Comparison of ENCODE assay signal across 25 mouse cellular contexts in the genomic region with DNA sequence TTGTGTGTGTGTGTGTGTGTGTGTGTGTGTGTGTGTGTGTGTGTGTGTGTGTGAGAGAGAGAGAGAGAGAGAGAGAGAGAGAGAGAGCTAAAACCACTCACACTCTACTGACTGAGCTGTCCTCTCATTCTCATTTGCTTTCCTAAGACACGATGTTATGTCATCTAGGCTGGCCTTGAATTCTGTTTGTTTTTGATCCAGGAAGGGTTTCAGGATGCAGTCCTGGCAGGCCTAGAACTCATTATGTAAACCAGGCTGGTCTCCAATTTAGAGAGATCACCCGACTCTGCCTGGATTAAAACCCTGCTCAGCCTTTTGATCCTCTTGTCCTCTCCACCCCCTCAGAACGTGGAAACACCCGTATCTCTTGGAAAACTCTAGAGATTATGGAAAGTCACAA. TPM values are rescaled to one million over a fixed set of nuclear protein-coding genes. Genes with fewer than 3 reads are reported as not detected.
"Had no signal": no experiment of that assay in that cellular context is flagged by ENCODE, and none has a peak within 500 bp of the region (broad histone marks: within the 10 kb centered on the region; RNA-seq: fewer than 3 reads in every experiment).

No protein-coding gene starts in this region.

- H3K36me3 ChIP-seq: liver, embryonic 12.5 days; liver, embryonic 15.5 days; lung, embryonic 15.5 days; midbrain, embryonic 12.5 days; midbrain, embryonic 15.5 days; neural tube, embryonic 12.5 days; neural tube, embryonic 15.5 days; stomach, embryonic 15.5 days had no signal

- H3K27ac ChIP-seq: kidney, postnatal 0 days; layer of hippocampus, adult 2 months; liver, embryonic 12.5 days; liver, embryonic 15.5 days; lung, embryonic 15.5 days; midbrain, embryonic 12.5 days; midbrain, embryonic 15.5 days; neural tube, embryonic 12.5 days; neural tube, embryonic 15.5 days; stomach, embryonic 15.5 days had no signal

- H3K9me3 ChIP-seq: liver, embryonic 12.5 days; liver, embryonic 15.5 days; lung, embryonic 15.5 days; midbrain, embryonic 12.5 days; midbrain, embryonic 15.5 days; neural tube, embryonic 12.5 days; neural tube, embryonic 15.5 days; stomach, embryonic 15.5 days had no signal

- H3K9ac ChIP-seq: liver, embryonic 12.5 days; liver, embryonic 15.5 days; lung, embryonic 15.5 days; midbrain, embryonic 12.5 days; midbrain, embryonic 15.5 days; neural tube, embryonic 12.5 days; neural tube, embryonic 15.5 days; stomach, embryonic 15.5 days had no signal

- H3K4me3 ChIP-seq: layer of hippocampus, adult 2 months; liver, embryonic 12.5 days; liver, embryonic 15.5 days; lung, embryonic 15.5 days; midbrain, embryonic 12.5 days; midbrain, embryonic 15.5 days; neural tube, embryonic 12.5 days; neural tube, embryonic 15.5 days; stomach, embryonic 15.5 days had no signal

- H3K4me1 ChIP-seq: liver, embryonic 12.5 days; liver, embryonic 15.5 days; lung, embryonic 15.5 days; stomach, embryonic 15.5 days had no signal

- DNase-seq: kidney, adult 2 months; layer of hippocampus, adult 9-11 months; lung, adult 18-20 months; lung, postnatal 14 days; lung, postnatal 4 days; right cerebral cortex, adult 18-20 months; right cerebral cortex, postnatal 14 days; right cerebral cortex, postnatal 4 days; thymus, postnatal 25 days had no signal

RNA-seq across cellular contexts. Expression of a gene that starts 5.9 kb away (rescaled TPM):
- polyA plus RNA-seq: lung, embryonic 15.5 days had no signal

RNA-seq across cellular contexts. Expression of a gene that starts 6.5 kb away (rescaled TPM):
- polyA plus RNA-seq: limb, embryonic 11.5 days; lung, embryonic 15.5 days had no signal

RNA-seq across cellular contexts. Expression of a gene that starts 29.4 kb away (rescaled TPM):
- total RNA-seq: layer of hippocampus, adult 2 months; layer of hippocampus, postnatal 25 days; left cerebral cortex, adult 18-20 months; left cerebral cortex, postnatal 25 days; megakaryocyte, adult 5-6 weeks had no signal
- polyA plus RNA-seq: limb, embryonic 11.5 days; midbrain, embryonic 12.5 days; midbrain, embryonic 15.5 days; neural tube, embryonic 12.5 days; neural tube, embryonic 15.5 days; thymus, postnatal 0 days had no signal
